Mouse (Mus musculus) MEL (cell line): ENCODE measurements at regions not wholly inside any gene's neighbourhood (a gene's known extent, or its start where the extent isn't known, plus 50 kb on each side); places are given as distances from the start of the nearest gene placed in this dataset.

ENCODE experiments used
- DNase-seq: peaks from one replicate; pipeline ENCODE4 v3.0.0; 2011; ENCODE audit warnings: low read depth, low spot score
- H3K27ac ChIP-seq: 2 replicates; pipeline ENCODE4 v1.5.1; 2012; ENCODE audit warnings: low read depth, mild to moderate bottlenecking, control low read depth, low read length, moderate library complexity; ENCODE audit not compliant: control insufficient read depth
- H3K27me3 ChIP-seq, 2 experiments: fragments of 150-350 bp in 1 of 2; sonication (generic) in 1 of 2; 2 replicates each; pipeline ENCODE4 v1.6.1; 2012; ENCODE audit warnings: low read length in 2 of 2, mild to moderate bottlenecking in 2 of 2, improper control_type of control experiment in 1 of 2, moderate library complexity in 1 of 2; ENCODE audit not compliant: insufficient read depth in 2 of 2, control insufficient read depth in 1 of 2
- H3K36me3 ChIP-seq, 2 experiments: 2 replicates each; pipeline ENCODE4 v1.6.1; 2012 to 2014; ENCODE audit warnings: low read length in 2 of 2, improper control_type of control experiment in 1 of 2, inconsistent platforms in 1 of 2, mild to moderate bottlenecking in 1 of 2; ENCODE audit not compliant: insufficient read depth in 2 of 2, control insufficient read depth in 1 of 2
- H3K4me1 ChIP-seq, 2 experiments: fragments of 150-350 bp in 1 of 2; sonication (generic) in 1 of 2; 2 replicates each; pipeline ENCODE4 v1.6.1; 2012; ENCODE audit warnings: low read length in 2 of 2, improper control_type of control experiment in 1 of 2, mild to moderate bottlenecking in 1 of 2; ENCODE audit not compliant: insufficient read depth in 2 of 2, control insufficient read depth in 1 of 2
- H3K4me3 ChIP-seq, 2 experiments: fragments of 150-350 bp in 1 of 2; sonication (generic) in 1 of 2; 2 replicates each; pipeline ENCODE4 v1.5.1; 2012; ENCODE audit warnings: low read depth in 2 of 2, low read length in 2 of 2, mild to moderate bottlenecking in 2 of 2, moderate library complexity in 2 of 2, control low read depth in 1 of 2, improper control_type of control experiment in 1 of 2; ENCODE audit not compliant: control insufficient read depth in 1 of 2, insufficient read depth in 1 of 2
- H3K79me2 ChIP-seq: 2 replicates; pipeline ENCODE4 v1.6.1; 2012; ENCODE audit warnings: mild to moderate bottlenecking, low read length, moderate library complexity; ENCODE audit not compliant: control insufficient read depth, poor library complexity, insufficient read depth
- H3K9ac ChIP-seq: 2 replicates; pipeline ENCODE4 v1.6.1; 2012; ENCODE audit warnings: low read depth, mild to moderate bottlenecking, control low read depth, low read length, moderate library complexity; ENCODE audit not compliant: control insufficient read depth, poor library complexity, severe bottlenecking
- H3K9me3 ChIP-seq: fragments of 150-350 bp; sonication (generic); replicated peaks from 2 replicates; pipeline ENCODE4 v1.6.1; 2012; ENCODE audit warnings: mild to moderate bottlenecking, low read length, improper control_type of control experiment, moderate library complexity; ENCODE audit not compliant: insufficient read depth
- CHD1 ChIP-seq: IDR thresholded peaks from 2 replicates; pipeline ENCODE4 v1.6.1; 2012; ENCODE audit warnings: low read depth, mild to moderate bottlenecking, inconsistent platforms, low read length, improper control_type of control experiment
- CHD2 ChIP-seq: IDR thresholded peaks from 2 replicates; pipeline ENCODE4 v1.6.1; 2011; ENCODE audit warnings: low read length, improper control_type of control experiment
- GATA1 ChIP-seq: IDR thresholded peaks from 2 replicates; pipeline ENCODE4 v1.6.1; 2011; ENCODE audit warnings: low read depth, low read length, improper control_type of control experiment
- HCFC1 ChIP-seq: IDR thresholded peaks from 2 replicates; pipeline ENCODE4 v1.6.1; 2012; ENCODE audit warnings: low read depth, mild to moderate bottlenecking, inconsistent platforms, low read length, improper control_type of control experiment, moderate library complexity
- JUND ChIP-seq: IDR thresholded peaks from 2 replicates; pipeline ENCODE4 v1.6.1; 2011; ENCODE audit warnings: low read depth, mild to moderate bottlenecking, improper control_type of control experiment, low read length
- KAT2A ChIP-seq: conservative IDR thresholded peaks from 2 replicates; pipeline ENCODE4 v1.6.1; 2012; ENCODE audit warnings: low read depth, low read length, improper control_type of control experiment, inconsistent platforms
- MAZ ChIP-seq: IDR thresholded peaks from 2 replicates; pipeline ENCODE4 v1.6.1; 2012; ENCODE audit warnings: low read depth, mild to moderate bottlenecking, inconsistent platforms, low read length, improper control_type of control experiment
- MEF2A ChIP-seq: IDR thresholded peaks from 2 replicates; pipeline ENCODE4 v1.6.1; 2014; ENCODE audit warnings: low read depth, mild to moderate bottlenecking, inconsistent platforms, low read length, improper control_type of control experiment; ENCODE audit not compliant: poor library complexity, insufficient replicate concordance, severe bottlenecking; ENCODE audit errors: extremely low read depth
- MYB ChIP-seq: IDR thresholded peaks from 2 replicates; pipeline ENCODE4 v1.6.1; 2011; ENCODE audit warnings: mild to moderate bottlenecking, low read depth, low read length, improper control_type of control experiment
- MYC ChIP-seq: IDR thresholded peaks from 2 replicates; pipeline ENCODE4 v1.6.1; 2011; ENCODE audit warnings: low read depth, mild to moderate bottlenecking, low read length, improper control_type of control experiment, moderate library complexity
- NRF1 ChIP-seq: IDR thresholded peaks from 2 replicates; pipeline ENCODE4 v1.6.1; 2014; ENCODE audit warnings: low read depth, mild to moderate bottlenecking, inconsistent platforms, low read length, improper control_type of control experiment, moderate library complexity; ENCODE audit not compliant: poor library complexity, insufficient read depth, severe bottlenecking
- SIN3A ChIP-seq: IDR thresholded peaks from 2 replicates; pipeline ENCODE4 v1.6.1; 2012; ENCODE audit warnings: low read length, improper control_type of control experiment, inconsistent platforms
- SMC3 ChIP-seq: IDR thresholded peaks from 2 replicates; pipeline ENCODE4 v1.6.1; 2011; ENCODE audit warnings: low read depth, low read length, improper control_type of control experiment
- TAL1 ChIP-seq: IDR thresholded peaks from 2 replicates; pipeline ENCODE4 v1.6.1; 2012; ENCODE audit warnings: mild to moderate bottlenecking, inconsistent platforms, low read length, moderate library complexity, mixed read lengths
- TCF12 ChIP-seq: IDR thresholded peaks from 2 replicates; pipeline ENCODE4 v1.6.1; 2014; ENCODE audit warnings: low read depth, mild to moderate bottlenecking, inconsistent platforms, low read length, improper control_type of control experiment, moderate library complexity
- USF1 ChIP-seq: IDR thresholded peaks from 2 replicates; pipeline ENCODE4 v1.6.1; 2014; ENCODE audit warnings: low read depth, mild to moderate bottlenecking, inconsistent platforms, low read length, improper control_type of control experiment, moderate library complexity
- USF2 ChIP-seq, 2 experiments: IDR thresholded peaks; 2 replicates each; pipeline ENCODE4 v1.6.1; 2011 to 2012; ENCODE audit warnings: improper control_type of control experiment in 2 of 2, low read length in 2 of 2, borderline replicate concordance in 1 of 2, inconsistent platforms in 1 of 2, low read depth in 1 of 2, mild to moderate bottlenecking in 1 of 2; ENCODE audit not compliant: insufficient read depth in 1 of 2

GRCm38 (mm10) chr3:41282431-41283037 lies 199.7 kb upstream of the Pgrmc2 start:
- no peaks in the 10 kb centered on the region for H3K9me3 ChIP-seq
- no peaks in the 10 kb centered on the region for H3K4me1 ChIP-seq
- no peak overlapping the region for H3K27ac ChIP-seq
- H3K4me3 ChIP-seq = no peak overlapping the region
- H3K27me3 ChIP-seq = 0 out of 4 replicates have a peak, but pooled peaks cover 0 to 3% of the 10 kb centered on the region in 2 experiments
- TF ChIP-seq USF2 (IDR thresholded peaks at IDR 0.05; ENCODE audit: borderline replicate concordance in 1 of 2, insufficient read depth in 1 of 2, low read depth in 1 of 2, low read length in 2 of 2) = no peak
- TF ChIP-seq MYC = no peak
- TF ChIP-seq TAL1 = no peak
- no peak for TF ChIP-seq NRF1
- no peak for TF ChIP-seq USF1
- TF ChIP-seq CHD2 = no peak
- TF ChIP-seq MAZ = no peak
- TF ChIP-seq GATA1 = no peak
- no peak for TF ChIP-seq HCFC1
- no peaks in the 10 kb centered on the region for H3K36me3 ChIP-seq
- H3K9ac ChIP-seq = no peak overlapping the region
- DNase-seq = no peak
- H3K79me2 ChIP-seq = no peaks in the 10 kb centered on the region

- peaks cover 0 to 2% of the 10 kb centered on the region in 2 experiments; a peak in 1 of 4 replicates for H3K27me3 ChIP-seq
- H3K4me3 ChIP-seq = no peak overlapping the region
- no peak for TF ChIP-seq SIN3A
- no peak for TF ChIP-seq SMC3
- TF ChIP-seq MYB = no peak
- no peak for TF ChIP-seq CHD1
- TF ChIP-seq MYC = no peak
- TF ChIP-seq, all 39 proteins: peak for 0
- DNase-seq = no peak
- Histone ChIP-seq H3K4me1 (peaks cover 0 to 2% of the 10 kb centered on the region in 2 experiments; a peak in 1 of 4 replicates), H3K36me3 (no peaks in the 10 kb centered on the region), H3K27ac (no peak overlapping the region), H3K9ac (no peak overlapping the region), H3K9me3 (no peaks in the 10 kb centered on the region), H3K79me2 (no peaks in the 10 kb centered on the region)
Measured at GRCm38 (mm10) chr3:41276096-41276495, 193.2 kb upstream of the Pgrmc2 start.

DNA sequence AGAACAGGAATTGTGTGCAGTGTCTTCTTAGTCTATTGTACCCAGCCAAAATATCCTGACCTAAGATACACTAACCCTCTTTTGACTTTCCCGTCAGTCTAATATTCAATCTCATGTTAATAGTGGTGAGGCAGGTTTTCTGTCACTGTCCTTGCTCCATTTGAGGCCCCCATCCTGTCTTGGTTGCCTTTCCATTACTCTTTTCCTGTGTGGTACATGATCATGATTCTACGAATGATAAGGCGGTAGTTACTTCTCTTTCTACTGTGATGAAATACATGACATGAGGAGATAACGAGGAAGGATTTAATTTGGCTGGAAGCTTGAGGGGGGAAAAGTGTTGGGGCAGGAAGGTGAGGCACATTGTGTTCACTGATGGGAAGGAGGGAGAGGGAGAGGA lies 185.7 kb upstream of the Pgrmc2 start:
- H3K36me3 ChIP-seq = no peaks in the 10 kb centered on the region; a peak in 1 of 4 replicates
- no peaks in the 10 kb centered on the region for H3K9me3 ChIP-seq
- H3K79me2 ChIP-seq = no peaks in the 10 kb centered on the region
- H3K27ac ChIP-seq = no peak overlapping the region
- TF ChIP-seq JUND = no peak
- TF ChIP-seq GATA1 = 0 out of 2 replicates have a peak, but pooled peaks have one; percentile 11
- TF ChIP-seq CHD1 = no peak
- TF ChIP-seq TCF12 = no peak
- TF ChIP-seq KAT2A = no peak
- no peak for TF ChIP-seq MEF2A
- H3K9ac ChIP-seq = no peak overlapping the region
- no peak for DNase-seq
- no peaks in the 10 kb centered on the region; a peak in 1 of 4 replicates for H3K27me3 ChIP-seq
- no peaks in the 10 kb centered on the region; a peak in 1 of 4 replicates for H3K4me1 ChIP-seq
- no peak overlapping the region for H3K4me3 ChIP-seq
